Mouse (Mus musculus) fibroblast of lung, adult 2 months (primary cell): ENCODE results near the gene Gm21988.

Experiments used
- DNase-seq: peaks from one replicate; pipeline ENCODE4 v3.0.0-alpha.2; 2011; ENCODE audit warnings: low read depth

Gene Gm21988

GRCm38 (mm10) chr11:70218039-70218438 lies 21.6 kb downstream of the Gm21988 start:
- no peak for DNase-seq

GRCm38 (mm10) chr11:70216103-70216502 lies 23.5 kb downstream of the Gm21988 start:
- no peak for DNase-seq

GRCm38 (mm10) chr11:70215301-70215700 lies 24.3 kb downstream of the Gm21988 start:
- no peak for DNase-seq

- no peak for DNase-seq
Measured at GRCm38 (mm10) chr11:70214856-70215209, 24.8 kb downstream of the Gm21988 start.

- no peak for DNase-seq
Measured at GRCm38 (mm10) chr11:70214191-70214855, 25.3 kb downstream of the Gm21988 start.

GRCm38 (mm10) chr11:70213736-70214135 lies 25.9 kb downstream of the Gm21988 start:
- DNase-seq = no peak

GRCm38 (mm10) chr11:70212896-70213295 lies 26.7 kb downstream of the Gm21988 start:
- no peak for DNase-seq

GRCm38 (mm10) chr11:70212423-70212822 lies 27.2 kb downstream of the Gm21988 start, which contains the start of gene Slc16a11:
Gene Slc16a11, plus strand, starts transcription at chr11:70212752.
- no peak for DNase-seq

GRCm38 (mm10) chr11:70211972-70212371 lies 27.7 kb downstream of the Gm21988 start:
- DNase-seq = no peak

- DNase-seq = no peak
Measured at GRCm38 (mm10) chr11:70210681-70211080, 28.9 kb downstream of the Gm21988 start.

- DNase-seq = no peak
Measured at GRCm38 (mm10) chr11:70208778-70209388, 30.7 kb downstream of the Gm21988 start.

- no peak for DNase-seq
Measured at GRCm38 (mm10) chr11:70207283-70207682, 32.3 kb downstream of the Gm21988 start.

GRCm38 (mm10) chr11:70206801-70207200 lies 32.8 kb downstream of the Gm21988 start:
- DNase-seq = no peak

GRCm38 (mm10) chr11:70201691-70202090 lies 37.9 kb downstream of the Gm21988 start:
- DNase-seq = no peak

GRCm38 (mm10) chr11:70200036-70200608 lies 39.5 kb downstream of the Gm21988 start:
- DNase-seq = no peak

- no peak for DNase-seq
Measured at GRCm38 (mm10) chr11:70199107-70199506, 40.5 kb downstream of the Gm21988 start.

- peak; percentile 93 for DNase-seq
Measured at GRCm38 (mm10) chr11:70198332-70198731, 41.3 kb downstream of the Gm21988 start.

- DNase-seq = no peak
Measured at GRCm38 (mm10) chr11:70193354-70194285, 46.0 kb downstream of the Gm21988 start.

GRCm38 (mm10) chr11:70192157-70192556 lies 47.5 kb downstream of the Gm21988 start:
- no peak for DNase-seq

GRCm38 (mm10) chr11:70191188-70191587 lies 48.4 kb downstream of the Gm21988 start:
- DNase-seq = no peak

GRCm38 (mm10) chr11:70189319-70190134 lies 50.1 kb downstream of the Gm21988 start:
- DNase-seq = no peak
